Mouse (Mus musculus): Measurements from ENCODE around the gene Tiam1.
A peak's percentile ranks its signal among the peaks of the same experiment; 100 is the strongest.

The Tiam1 gene

DNA sequence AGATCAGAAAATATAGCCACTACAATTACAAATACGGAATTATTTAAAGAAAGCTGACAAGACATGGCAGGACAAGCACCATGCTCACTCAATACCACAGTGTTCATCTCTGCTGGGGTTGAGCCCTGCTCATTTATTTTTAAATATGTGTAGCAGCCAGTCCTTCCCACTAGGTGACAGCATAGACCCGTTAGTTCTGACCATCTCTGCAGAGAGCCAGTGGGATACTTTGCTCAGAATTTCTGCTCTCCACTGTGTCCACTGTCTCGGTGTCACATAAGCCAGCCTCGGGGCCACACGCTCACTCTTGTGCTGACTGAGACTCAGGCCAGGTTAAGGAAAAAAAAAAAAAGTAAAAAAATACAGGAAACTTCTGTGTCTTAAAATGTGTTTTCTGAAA, 299.0 kb downstream of the Tiam1 start:
- peak in 1 of 2 experiments; percentile 56 for DNase-seq (ENCODE audit: low spot score in 2 of 2)

DNA sequence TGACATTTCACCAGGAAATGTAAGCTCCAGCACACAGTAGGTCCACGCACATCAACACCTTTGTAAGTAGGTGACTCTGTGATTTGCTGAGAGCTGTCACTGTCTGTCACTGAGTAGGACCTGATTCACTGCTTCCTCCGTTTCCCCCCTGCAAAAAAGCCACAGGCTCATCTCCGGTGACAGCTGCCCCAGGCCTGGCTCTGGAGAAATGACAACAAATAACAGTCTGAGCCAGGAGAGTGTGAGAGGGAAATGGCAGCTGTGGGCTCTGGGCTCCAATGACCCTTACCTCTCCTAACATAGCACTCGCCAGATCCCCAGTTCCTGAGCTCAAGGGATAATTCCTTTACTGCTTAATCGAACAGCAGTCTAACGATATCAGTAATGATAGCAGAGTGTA, 301.7 kb downstream of the Tiam1 start:
- DNase-seq (ENCODE audit: low spot score in 2 of 2), result no peak

DNA sequence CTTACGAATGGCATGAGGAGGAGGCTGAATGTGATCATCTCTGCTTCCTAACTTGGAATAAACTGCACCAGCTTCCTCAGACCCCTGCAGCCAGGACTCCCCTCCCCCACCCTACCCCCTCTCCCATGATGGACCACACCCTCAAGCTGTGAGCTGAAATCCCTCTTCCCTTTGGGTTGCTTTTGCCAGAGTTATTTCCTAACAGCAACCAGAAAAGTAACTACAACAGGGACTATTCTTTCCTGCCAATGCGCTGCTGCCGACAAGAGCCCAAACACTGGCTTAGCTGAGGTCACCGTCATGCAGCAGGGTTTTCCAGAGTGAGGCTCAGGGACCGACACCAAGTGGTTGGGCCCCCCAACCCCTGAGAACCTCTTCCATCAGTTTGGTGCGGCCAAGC, 303.2 kb downstream of the Tiam1 start:
- DNase-seq (ENCODE audit: low spot score in 2 of 2), result no peak

DNA sequence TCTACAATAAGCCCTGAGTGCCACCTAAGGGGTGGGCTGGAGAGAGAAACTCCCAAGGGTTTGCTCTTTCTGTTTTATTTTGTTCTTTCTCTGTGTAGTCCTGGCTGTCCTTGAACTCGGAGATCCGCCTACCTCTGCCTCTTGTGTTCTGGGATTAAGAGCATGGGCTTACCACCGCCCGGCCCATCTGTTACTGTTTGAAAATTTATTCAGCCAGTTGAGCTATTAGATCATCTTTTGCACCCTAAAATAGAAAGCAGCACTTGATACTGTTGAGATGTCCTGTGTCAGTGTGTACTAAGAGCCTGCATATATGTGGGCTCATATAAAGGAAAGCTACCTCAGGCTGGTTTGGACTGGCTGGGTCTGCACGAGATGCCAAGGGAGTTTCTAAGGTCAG, 303.7 kb downstream of the Tiam1 start:
- no peak for DNase-seq (ENCODE audit: low spot score in 2 of 2)

DNA sequence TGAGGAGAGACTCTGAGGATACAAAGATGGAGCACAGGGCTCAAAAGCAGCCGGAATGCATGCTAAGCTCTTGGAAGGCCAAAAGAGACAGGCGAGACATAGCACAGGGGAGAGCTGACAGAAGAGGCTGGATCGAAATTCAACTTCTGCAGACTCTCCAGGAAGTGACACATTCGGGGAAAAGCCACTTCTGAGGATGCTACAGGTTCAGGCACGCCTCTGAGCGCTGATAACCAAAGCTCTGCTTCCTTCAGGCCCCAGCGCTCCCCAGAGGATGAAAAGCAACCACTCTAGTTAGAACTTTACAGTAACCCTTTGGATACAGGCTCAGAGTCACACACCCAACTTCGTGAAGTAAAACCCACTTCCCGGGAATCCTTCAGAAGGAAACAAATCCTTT, 306.5 kb downstream of the Tiam1 start:
- DNase-seq (ENCODE audit: low spot score in 2 of 2), result peak in 1 of 2 experiments; percentile 28

DNA sequence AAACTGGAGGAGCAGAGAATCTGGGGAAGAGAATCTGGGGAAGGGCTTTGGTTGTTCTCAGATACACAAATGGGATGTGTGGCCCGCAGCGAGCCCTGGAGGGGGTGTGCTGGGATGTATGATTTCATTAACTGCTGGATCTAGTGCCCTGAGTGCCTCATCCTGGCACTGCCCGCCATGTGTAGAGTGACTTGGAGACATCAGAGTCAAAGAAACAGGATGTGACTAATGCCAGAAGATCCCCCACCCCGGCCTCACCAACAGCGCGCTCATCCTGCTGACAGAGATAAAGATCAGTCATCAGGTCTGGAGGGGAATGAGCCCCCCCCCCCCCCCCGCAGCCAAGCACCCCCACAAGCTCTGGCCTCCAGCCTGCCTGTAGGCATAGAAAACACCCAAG, 308.0 kb downstream of the Tiam1 start:
- DNase-seq (ENCODE audit: low spot score in 2 of 2), result no peak

DNA sequence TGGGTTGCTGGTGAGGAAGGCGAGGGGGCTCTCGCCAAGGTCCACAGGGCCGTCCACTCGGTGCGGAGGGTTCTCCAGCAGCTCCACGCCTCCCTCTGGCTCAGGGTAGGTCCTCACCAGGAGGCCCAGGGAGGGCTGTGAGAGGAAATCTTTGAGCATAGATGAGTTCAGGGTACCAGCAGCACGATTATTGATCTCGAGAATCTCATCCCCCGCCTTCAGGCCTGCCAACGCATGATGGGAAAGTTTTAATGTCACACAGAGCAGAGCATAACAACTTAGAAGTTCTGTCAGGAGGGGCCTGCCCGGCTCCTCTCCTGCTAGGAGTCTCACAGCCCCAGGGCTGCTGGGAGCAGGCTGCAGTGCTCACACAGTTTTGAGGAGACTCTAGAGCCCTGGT, 310.6 kb downstream of the Tiam1 start:
- DNase-seq (ENCODE audit: low spot score in 2 of 2), result no peak

DNA sequence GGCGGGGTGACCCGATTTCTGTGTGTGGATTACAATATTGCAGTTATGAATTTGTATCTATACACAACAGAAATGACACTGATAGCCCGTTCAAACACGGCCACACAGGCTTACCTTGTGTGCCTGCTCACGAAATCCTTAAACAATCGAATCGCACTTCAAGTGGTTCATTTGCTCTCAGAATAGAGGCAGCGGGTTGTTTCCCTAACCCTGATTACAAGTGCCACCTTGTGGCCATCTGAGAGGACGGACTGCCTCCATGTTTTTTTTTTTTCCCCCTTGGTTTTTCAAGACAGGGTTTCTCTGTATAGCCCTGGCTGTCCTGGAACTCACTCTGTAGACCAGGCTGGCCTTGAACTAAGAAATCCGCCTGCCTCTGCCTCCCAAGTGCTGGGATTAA, 312.4 kb downstream of the Tiam1 start:
- DNase-seq (ENCODE audit: low spot score in 2 of 2), result peak in 1 of 2 experiments; percentile 43

DNA sequence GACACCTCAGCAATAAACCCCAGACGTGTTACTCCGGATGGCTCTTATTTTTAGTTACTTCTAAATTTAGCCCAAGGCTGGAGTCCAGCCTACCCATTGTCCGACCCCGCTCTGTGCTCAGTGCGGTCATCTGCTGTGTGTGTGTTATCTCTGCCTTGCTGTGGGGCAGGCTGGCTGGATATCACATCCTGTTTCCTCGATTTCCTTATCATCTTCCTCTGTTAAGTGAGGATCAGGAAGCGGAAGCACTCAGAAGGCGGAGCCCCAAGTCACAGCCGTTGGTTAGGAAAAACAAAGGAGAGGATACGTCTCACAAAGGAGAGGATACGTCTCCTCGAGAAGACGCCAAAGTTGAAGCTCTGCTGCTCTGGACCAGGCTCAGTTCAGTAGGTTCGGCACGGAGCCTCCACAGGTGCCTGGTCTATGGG, 313.3 kb downstream of the Tiam1 start:
- DNase-seq (ENCODE audit: low spot score in 2 of 2), result no peak

DNA sequence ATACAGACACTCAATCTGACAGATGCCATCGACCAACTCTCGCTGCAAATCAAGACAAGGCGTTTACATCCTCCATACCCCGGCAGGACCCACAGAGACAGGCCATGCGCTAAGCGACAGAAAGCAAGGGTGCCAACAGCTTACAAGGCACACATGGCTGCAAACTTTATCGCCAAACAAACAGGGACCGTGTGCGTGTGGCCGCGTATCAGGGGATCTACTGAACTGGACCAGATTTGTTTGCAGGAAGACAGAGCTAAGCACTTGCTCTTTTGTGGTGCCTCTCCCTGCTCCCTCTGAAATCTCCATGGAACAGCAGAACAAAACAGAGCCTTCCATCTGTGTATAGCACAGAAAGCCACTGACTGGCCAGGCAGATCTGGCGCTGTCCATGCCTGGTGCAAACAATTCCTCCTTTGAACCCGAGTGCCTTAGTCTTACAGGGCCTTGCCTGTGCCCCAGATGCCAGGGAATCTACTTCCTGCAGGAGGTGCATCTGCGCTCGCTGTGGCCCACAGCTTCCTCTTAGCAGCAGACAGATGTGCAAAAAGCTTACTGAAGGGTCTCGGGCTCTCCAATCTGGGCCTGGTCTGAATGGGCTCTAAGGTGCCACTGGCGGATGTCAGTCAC, 316.0 kb downstream of the Tiam1 start:
- peak; percentile 36 to 55 for DNase-seq (ENCODE audit: low spot score in 2 of 2)

DNA sequence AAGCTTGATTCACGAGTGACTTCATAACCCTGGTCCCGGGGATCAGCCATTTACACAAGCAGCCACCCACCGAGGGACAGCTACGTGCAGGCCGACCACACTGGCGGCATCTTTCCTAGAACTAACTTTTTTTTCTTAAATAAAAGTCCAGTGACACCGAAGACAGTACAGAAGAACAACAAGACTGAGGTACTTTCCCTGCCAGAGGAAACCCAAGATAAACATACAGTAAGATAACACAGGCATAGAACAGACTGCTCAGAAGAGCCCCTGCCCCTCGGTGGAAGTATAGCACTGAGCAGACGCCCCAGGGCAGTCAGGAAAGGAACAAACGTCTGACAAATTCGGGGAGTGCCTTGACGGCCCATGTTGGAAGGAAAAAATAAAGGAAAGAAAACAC, 317.7 kb downstream of the Tiam1 start:
- DNase-seq (ENCODE audit: low spot score in 2 of 2), result no peak

DNA sequence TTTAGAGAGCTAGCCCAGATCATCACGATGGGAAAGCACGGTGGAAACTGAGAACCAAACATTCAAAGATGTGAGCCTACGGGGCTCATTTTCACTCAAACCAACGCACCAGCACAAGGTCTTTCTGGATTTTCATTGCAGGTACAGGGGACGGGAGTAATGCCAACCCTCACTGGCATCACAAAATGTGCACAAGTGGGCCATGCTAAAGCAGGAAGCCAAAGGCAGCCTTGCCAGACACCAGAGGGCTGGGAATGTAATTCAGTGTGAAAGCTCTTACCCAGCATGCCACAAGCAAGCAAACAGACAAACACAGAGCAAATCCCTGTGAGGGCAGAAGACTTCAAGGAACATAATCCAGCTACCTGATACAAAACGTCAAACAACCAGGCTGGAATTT, 320.7 kb downstream of the Tiam1 start:
- DNase-seq (ENCODE audit: low spot score in 2 of 2), result no peak

DNA sequence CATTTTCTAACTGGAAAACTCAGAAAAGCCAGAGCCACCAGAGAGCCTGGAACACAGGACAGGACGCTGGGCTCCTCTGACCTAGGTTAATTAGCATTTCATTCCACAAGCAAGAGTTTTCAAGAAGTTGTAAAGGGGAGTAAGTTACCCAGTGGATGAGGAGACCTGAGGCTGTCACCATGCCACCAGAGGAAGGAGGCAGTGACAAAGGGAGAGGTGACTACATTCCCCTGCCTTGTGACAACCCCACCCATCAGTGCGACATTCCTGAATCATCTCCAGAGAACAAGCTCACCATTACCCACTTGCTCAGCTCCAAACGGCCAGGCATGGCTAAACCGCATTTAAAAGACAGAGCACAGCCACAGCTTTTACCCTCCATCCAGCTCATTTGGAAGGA, 324.9 kb downstream of the Tiam1 start:
- no peak for DNase-seq (ENCODE audit: low spot score in 2 of 2)

DNA sequence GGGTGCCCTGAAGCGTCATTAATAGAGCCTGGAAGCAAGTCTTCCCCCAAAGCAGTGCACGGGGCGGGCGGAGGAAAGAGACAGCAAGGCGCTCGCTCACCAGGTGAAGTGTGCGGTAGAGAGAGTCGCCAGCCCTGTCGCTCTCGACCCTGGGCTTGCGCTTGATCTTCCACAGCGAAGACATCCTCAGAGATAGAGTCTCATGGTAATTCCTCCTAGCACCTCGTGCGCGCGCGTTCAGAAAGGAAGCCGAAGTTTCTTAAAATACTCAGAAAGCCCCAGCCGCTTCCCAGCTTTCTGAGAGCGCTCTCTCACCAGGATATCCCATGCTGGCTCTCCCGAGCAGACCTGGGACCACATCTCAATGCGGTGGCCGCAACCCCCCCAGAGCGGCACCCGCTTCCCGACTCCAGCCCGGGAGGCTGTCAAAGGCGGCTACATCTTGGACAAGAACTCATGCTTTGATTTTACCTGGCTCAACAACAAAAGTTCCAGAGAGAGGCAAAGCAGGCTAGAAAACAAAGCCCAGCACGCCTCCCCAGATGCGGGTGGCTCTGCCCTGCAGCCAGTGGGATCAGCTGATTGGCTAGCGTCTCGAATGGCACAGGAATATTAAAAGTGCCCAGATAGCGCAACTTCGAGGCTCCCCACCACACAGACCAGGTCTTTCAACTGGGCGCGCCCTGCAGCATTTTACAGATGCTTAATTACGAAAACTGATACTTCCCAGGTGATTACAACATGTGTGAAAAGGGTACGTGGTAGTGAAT, 325.5 kb downstream of the Tiam1 start:
- DNase-seq (ENCODE audit: low spot score in 2 of 2), result no peak

DNA sequence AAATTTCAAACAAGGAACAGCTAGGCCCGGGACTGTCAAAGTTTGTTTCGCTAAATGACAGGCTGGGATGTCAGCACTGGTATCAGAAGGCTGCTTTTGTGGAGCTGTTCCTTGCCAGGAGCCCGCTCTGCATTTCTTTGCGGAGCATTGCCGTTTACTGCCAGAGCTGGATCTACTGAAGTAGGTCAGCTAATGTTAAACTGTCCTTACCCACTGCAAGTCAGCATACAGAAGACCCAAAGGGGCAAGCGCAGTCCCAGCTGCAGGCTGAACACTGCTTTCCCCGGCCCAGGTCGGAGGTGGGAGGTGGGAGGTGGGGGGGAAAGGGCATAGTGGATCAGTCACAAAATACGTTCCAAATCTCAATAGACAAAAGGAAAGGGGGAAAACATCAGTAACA, 326.3 kb downstream of the Tiam1 start:
- DNase-seq (ENCODE audit: low spot score in 2 of 2), result no peak

DNA sequence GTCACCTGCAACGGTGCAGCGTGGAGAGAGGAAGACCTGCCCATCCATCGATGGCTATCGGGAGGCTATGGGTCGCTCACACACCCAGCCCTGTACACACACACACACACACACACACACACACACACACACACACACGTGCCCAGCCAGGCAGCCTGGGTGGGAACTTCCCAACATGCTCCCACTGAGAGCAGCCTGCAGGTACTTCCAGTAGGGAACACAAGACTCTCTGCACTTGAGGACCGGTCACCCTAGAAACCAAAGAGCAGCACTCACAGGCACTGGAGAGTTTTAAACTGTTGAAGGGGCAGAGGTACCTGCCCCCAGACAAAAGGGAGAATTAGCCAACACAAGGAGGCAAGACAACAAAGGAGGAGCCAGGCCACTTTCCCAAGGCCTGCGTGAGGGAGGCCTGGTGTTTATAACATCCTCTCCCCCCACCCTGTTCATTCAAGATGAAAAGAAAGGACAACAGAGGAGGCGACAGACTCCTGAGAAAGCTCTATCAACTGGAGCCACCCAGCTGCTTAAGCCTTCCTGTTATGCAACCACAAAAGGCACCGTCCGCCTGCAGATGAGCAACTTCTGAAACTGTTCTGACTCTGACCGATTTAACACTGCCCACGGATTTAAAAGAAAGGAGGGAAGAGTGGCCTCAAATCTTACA, 326.9 kb downstream of the Tiam1 start:
- DNase-seq (ENCODE audit: low spot score in 2 of 2), result no peak

DNA sequence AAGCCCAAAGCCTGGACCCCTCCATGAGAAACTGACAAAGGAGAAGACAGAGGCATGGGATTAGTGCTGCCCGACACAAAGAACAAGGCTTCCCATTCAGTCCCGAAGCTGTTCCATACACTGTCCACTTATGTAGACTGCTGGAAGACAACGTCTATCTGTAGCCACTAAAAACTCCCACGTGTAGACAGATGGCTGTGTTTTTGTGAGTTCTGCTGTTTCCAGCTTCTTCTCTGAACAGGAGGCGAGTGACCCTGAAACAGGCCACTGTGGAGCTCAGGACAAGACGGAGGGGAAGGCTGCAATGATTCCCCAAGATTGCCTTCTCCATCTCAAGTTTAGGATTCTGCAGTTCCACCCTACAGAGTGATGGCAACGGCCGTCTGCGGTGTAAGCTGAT, 330.0 kb downstream of the Tiam1 start:
- no peak for DNase-seq (ENCODE audit: low spot score in 2 of 2)

DNA sequence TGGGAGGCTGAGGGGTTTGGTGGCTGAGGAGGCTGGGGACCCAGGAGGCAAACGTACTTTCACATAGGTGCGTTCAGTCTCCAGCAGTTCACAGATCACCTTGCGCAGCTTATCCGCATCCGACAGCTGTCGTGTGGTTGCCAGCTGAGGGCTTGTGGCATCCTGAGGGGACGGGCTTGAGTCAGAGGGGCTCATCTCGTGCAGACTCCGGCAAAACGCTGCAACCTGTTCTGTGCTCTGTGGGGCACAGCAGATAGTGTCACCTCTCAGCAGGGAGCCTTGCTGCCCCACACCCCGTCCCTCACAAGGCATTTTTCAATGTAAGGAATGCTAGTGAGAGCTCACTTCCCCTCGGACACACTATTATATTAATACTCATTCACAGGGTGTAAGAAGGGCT, 330.7 kb downstream of the Tiam1 start:
- no peak for DNase-seq (ENCODE audit: low spot score in 2 of 2)

DNA sequence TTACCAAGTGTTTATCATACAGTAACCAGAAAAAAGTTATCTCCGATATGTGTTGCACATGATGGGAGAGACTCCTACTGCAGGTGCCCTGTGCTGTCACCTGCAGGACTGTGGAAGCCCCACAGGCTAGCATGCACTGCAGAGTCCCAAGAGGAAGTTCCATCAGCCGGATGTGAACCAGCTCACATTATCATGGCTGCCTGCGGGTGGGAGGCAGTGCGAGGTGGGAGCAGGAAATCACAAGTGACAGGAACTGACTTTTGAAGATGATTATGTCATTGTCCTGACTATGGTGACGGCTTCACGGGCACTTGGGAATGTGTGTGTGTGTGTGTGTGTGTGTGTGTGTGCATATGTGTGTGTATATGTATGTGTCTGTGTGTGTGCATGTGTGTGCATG, 333.2 kb downstream of the Tiam1 start:
- no peak for DNase-seq (ENCODE audit: low spot score in 2 of 2)

DNA sequence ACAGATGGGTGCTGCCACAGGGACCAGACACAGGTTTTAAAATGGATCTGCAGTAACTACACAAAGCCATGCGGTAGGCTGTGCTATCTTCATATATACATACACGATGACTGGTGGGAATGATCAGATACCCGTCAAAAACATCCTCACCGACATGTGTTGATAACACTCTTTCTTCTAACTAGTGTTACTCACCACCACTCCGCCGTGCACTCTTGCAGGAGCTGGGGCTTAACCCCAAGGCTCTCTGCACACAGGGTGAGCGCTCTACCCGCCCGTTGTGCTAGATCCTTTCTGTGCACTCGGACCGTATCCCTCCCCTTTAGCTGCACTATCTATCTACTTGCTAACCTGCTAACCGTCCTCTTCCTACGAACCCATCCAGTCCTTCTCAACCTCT, 335.4 kb downstream of the Tiam1 start:
- DNase-seq (ENCODE audit: low spot score in 2 of 2), result no peak

DNA sequence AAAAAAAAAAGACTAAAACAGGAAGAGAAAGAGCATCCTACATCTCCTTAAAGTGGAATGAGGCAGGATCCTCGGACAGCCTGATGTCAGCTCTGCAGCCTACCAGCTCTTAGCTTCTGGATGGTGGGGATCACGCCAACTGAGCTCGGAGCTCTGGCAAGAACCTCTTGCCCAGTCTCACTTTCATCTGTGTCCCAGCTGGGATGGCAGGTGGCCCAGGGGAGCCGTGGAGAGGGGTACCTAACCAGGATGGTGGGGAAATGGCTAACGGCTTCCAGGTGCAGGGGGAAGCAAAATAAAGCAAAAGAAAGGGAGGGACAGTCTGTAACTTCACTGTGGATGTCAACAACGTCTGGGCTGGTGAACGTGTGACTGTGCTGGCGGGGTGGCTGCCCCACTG, 337.6 kb downstream of the Tiam1 start:
- DNase-seq (ENCODE audit: low spot score in 2 of 2), result no peak

DNA sequence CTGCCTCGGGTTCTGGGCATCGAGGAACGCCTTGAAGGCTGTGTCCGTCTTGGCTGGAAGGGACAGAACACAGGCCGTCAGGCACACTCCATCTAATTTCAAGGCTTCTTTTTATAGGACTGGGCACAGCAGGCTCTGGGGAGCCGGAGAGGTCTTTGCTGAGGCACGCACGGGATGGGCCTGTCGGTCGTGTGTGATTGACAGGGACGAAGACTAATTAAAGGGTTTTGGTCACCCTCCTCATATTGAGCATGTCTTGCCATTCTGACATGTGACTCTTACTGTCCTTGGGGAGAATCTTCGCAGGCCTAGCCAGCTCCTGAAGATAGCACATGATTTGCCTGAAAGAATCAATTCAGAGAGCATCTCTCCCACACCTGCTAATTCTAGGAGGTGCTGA, 338.4 kb downstream of the Tiam1 start:
- no peak for DNase-seq (ENCODE audit: low spot score in 2 of 2)

DNA sequence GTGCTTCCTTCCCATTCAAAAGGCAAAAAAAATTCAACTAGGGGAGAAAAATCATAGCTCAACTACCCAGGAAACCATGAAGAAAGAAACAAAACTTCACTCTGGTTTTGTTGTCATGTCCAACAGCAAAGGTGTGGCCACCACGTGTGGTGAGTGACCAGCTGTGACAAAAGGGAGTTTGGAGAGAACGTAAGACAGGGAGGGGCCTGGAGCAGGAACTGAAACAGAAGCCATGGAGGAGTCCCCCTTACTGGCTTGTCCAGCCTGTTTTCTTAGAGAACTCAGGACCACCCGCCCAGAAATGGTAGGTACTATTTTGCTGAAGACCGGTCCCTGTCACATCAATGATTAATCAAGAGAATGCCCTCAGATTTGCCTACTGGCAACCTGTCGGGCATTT, 342.1 kb downstream of the Tiam1 start:
- no peak for DNase-seq (ENCODE audit: low spot score in 2 of 2)
